Mouse (Mus musculus): ENCODE measurements at regions not wholly inside any gene's neighbourhood (a gene's known extent, or its start where the extent isn't known, plus 50 kb on each side); places are given as distances from the start of the nearest gene placed in this dataset.

DNA sequence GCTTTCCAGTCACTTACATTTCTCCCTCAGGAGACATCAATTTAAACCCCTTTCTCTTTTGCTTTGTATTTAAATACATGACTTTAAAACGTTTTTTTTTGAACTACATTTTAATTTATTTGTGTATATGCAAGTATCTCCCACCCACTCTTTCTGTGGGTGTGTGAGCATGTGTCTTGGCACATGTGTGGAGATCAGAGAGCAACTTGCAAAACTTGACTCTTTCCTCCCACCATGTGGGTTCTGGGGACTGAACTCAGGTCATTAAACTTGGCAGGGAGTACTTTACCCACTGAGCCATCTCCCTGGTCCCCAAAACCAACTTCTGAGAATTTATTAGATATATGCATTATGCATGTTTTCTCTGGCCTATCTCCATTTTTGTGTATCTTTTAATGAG, 143.9 kb downstream of the Ttc32 start:
- TF ChIP-seq CTCF (IDR thresholded peaks at IDR 0.05; ENCODE audit: control insufficient read depth, insufficient read depth, insufficient replicate concordance, low read depth, low read length) (no peak), POLR2A (IDR thresholded peaks at IDR 0.05; ENCODE audit: control insufficient read depth, low read depth, low read length) (no peak)
